Mouse (Mus musculus): ENCODE data around the gene Inpp5b. TPM values are rescaled to one million over a fixed set of nuclear protein-coding genes. Genes with fewer than 3 reads are reported as not detected.

Gene Inpp5b
- total and polyA plus RNA-seq, 2 experiments, result 15.3 to 25.7 TPM

DNA sequence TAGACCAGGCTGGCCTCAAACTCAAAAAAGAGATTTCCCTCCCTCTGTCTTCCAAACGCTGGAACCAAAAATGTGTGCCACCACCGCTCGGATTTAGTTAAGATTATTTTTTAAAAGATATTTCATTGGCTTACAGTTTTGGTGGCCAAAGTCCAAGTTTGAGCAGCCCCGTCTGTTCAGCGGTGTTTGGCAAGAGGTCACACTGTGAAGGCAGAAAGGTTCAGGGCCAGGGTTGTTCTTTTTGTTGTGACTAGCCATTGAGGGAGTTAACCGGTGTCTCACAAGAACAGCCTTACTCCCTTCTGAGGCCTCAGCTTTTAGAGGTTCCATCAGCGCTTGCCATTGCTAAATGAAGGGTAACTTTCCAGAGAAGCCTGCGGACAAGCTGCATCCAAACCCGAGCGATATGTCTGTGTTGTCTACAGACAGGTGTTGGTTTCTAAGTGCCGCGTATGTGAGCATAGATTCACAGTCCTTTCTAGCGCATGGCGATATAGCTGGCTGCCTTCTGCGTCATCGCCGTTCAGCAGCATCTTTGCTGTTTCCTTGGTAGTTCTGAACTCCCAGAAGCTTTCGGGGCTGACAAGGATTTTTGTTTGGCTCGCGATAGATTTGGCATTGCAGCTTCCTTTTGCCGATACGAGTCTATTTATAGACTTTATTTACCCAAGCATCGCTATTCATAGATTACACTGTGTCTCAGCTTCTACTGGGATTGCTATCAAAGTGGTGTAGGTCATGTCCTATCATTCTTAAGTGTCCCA is 24.3 kb downstream of the Inpp5b start:
- TF ChIP-seq POLR2A (IDR thresholded peaks at IDR 0.05; ENCODE audit: extremely low read depth, insufficient read depth, low read length) (no peak), CTCF (IDR thresholded peaks at IDR 0.05; ENCODE audit: low read depth, low read length) (no peak)
- Histone ChIP-seq H3K27me3 (ENCODE audit: control insufficient read depth, insufficient read depth, low read length) (no peaks in the 10 kb centered on the region), H3K4me1 (ENCODE audit: control insufficient read depth, insufficient read depth, low read length) (peaks cover 26% of the 10 kb centered on the region), H3K79me2 (ENCODE audit: control insufficient read depth, insufficient read depth, low read length) (peaks cover 66% of the 10 kb centered on the region), H3K4me3 (ENCODE audit: insufficient read depth, low read depth, low read length) (peak overlapping the region; percentile 2; the same call in 1 of the 2 replicates), H3K27ac (replicated peaks; ENCODE audit: insufficient read depth, low read depth, low read length) (peak overlapping the region; percentile 92), H3K9ac (ENCODE audit: low read depth, low read length) (peak overlapping the region; percentile 41), H3K36me3 (ENCODE audit: control insufficient read depth, insufficient read depth, low read length) (no peaks in the 10 kb centered on the region)
- DNase-seq (ENCODE audit: extremely low read depth, low read depth, low spot score), result peak; percentile 86
- 6% methylated on average over 23 of the region's 23 CpGs for WGBS

DNA sequence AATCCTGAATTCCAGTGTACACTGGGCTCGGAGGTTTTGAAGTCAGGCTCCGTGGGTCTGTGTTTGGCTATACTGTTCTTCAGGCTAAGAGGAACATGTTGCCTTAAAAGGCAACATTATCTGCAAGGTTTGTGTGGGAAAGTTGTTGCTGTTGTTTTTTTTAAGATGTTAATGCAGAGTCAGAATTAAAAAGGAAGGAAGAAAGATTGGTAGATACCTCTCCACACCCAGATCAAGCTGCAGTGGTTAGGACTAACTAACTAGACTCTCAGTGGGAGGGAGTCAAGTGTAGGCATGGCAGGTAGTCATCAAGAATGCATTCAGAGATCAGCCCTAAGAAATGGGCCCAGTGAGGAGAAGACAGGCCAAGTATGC is 24.9 kb downstream of the Inpp5b start:
- TF ChIP-seq CTCF (IDR thresholded peaks at IDR 0.05; ENCODE audit: low read depth, low read length) (no peak), POLR2A (IDR thresholded peaks at IDR 0.05; ENCODE audit: extremely low read depth, insufficient read depth, low read length) (no peak)
- 10% methylated on average over 2 of the region's 2 CpGs for WGBS
- Histone ChIP-seq H3K27me3 (ENCODE audit: control insufficient read depth, insufficient read depth, low read length) (no peaks in the 10 kb centered on the region), H3K27ac (replicated peaks; ENCODE audit: insufficient read depth, low read depth, low read length) (peak overlapping the region; percentile 92), H3K4me1 (ENCODE audit: control insufficient read depth, insufficient read depth, low read length) (peaks cover 23% of the 10 kb centered on the region), H3K4me3 (ENCODE audit: insufficient read depth, low read depth, low read length) (no peak overlapping the region), H3K9ac (ENCODE audit: low read depth, low read length) (no peak overlapping the region), H3K79me2 (ENCODE audit: control insufficient read depth, insufficient read depth, low read length) (peaks cover 64% of the 10 kb centered on the region), H3K36me3 (ENCODE audit: control insufficient read depth, insufficient read depth, low read length) (no peaks in the 10 kb centered on the region)
- no peak for DNase-seq (ENCODE audit: extremely low read depth, low read depth, low spot score)

DNA sequence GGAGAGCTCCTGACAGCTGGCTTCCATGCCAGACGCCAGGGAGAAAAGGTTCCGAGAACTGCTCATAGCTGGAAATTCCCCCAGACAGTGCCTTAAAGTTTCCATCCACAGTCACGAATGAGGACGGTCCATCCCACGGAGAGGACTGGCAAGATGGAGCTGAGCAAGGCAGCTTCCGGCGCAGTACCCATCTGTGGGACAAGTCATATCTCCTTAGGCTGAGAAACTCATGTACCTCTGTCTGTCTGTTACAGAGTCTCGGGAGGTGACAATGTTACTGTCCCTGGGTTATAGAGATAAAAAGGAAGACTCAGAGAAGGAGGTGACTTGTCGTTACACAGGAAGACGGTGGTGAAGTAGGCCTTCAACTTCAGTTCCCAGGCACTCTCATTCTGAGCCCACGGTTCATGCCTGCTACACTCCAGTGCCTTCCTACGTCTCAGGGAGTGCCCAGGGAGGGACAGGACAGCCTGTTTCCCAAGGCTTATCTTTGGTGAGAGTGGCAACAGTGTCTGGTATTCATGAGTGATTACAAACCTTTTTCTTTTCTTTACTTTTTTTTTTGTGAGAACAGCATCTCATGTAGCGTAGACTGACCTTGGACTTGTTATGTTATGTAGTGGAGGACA is 27.4 kb downstream of the Inpp5b start:
- DNase-seq (ENCODE audit: extremely low read depth, low read depth, low spot score), result no peak
- H3K4me1 ChIP-seq (ENCODE audit: control insufficient read depth, insufficient read depth, low read length), result peaks cover 26% of the 10 kb centered on the region
- H3K27me3 ChIP-seq (ENCODE audit: control insufficient read depth, insufficient read depth, low read length), result no peaks in the 10 kb centered on the region
- TF ChIP-seq POLR2A (IDR thresholded peaks at IDR 0.05; ENCODE audit: extremely low read depth, insufficient read depth, low read length) (no peak), CTCF (IDR thresholded peaks at IDR 0.05; ENCODE audit: low read depth, low read length) (no peak)
- H3K27ac ChIP-seq (replicated peaks; ENCODE audit: insufficient read depth, low read depth, low read length), result no peak overlapping the region
- 83% methylated on average over 13 of the region's 13 CpGs for WGBS
- H3K4me3 ChIP-seq (ENCODE audit: insufficient read depth, low read depth, low read length), result no peak overlapping the region
- H3K79me2 ChIP-seq (ENCODE audit: control insufficient read depth, insufficient read depth, low read length), result peaks cover 50% of the 10 kb centered on the region
- H3K9ac ChIP-seq (ENCODE audit: low read depth, low read length), result no peak overlapping the region; the same call in 1 of the 2 replicates
- no peaks in the 10 kb centered on the region for H3K36me3 ChIP-seq (ENCODE audit: control insufficient read depth, insufficient read depth, low read length)

DNA sequence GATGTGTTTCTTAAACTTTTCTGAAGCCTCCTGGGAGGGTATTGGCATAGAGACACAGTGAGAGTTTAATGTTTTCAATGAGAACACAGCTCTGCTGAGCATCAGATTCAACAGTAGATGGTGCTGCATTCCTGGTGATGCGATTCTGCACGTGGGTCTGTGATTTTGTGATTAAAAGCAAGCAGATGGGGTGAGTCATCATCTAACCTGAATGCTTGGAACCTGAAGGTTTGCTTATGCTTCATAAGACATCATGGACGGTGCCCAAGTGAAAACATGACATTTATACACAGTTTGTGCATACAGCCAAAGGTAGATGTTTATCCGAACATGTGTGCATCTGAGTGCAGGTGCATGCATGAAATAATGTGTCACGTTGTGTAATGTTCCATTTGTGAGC is 29.0 kb downstream of the Inpp5b start:
- TF ChIP-seq CTCF (IDR thresholded peaks at IDR 0.05; ENCODE audit: low read depth, low read length) (no peak), POLR2A (IDR thresholded peaks at IDR 0.05; ENCODE audit: extremely low read depth, insufficient read depth, low read length) (no peak)
- Histone ChIP-seq H3K9ac (ENCODE audit: low read depth, low read length) (no peak overlapping the region), H3K27me3 (ENCODE audit: control insufficient read depth, insufficient read depth, low read length) (no peaks in the 10 kb centered on the region), H3K4me3 (ENCODE audit: insufficient read depth, low read depth, low read length) (no peak overlapping the region), H3K36me3 (ENCODE audit: control insufficient read depth, insufficient read depth, low read length) (no peaks in the 10 kb centered on the region), H3K79me2 (ENCODE audit: control insufficient read depth, insufficient read depth, low read length) (peaks cover 50% of the 10 kb centered on the region), H3K27ac (replicated peaks; ENCODE audit: insufficient read depth, low read depth, low read length) (no peak overlapping the region), H3K4me1 (ENCODE audit: control insufficient read depth, insufficient read depth, low read length) (peaks cover 17% of the 10 kb centered on the region)
- 75% methylated on average over 5 of the region's 5 CpGs for WGBS
- DNase-seq (ENCODE audit: extremely low read depth, low read depth, low spot score), result no peak

DNA sequence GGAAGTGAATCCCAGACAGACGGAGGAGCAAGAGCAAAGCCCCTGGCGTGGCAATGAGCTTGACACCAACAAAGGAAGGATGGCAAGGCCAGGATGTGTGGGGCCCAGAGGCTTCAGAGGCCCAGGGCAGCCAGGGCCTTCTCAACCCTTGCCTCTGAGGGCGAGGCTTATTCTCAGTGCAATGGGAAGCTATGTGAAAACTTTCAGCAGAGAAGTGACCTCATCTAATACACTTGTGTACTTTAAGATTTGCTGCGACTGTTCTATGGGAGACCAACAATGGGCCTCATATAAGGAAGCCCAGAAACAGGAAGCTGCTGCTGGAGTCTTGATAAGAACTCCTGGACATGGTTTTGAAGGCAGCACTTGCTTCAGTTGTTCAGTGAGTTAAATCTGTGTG is 30.5 kb downstream of the Inpp5b start:
- Histone ChIP-seq H3K36me3 (ENCODE audit: control insufficient read depth, insufficient read depth, low read length) (peaks cover 4% of the 10 kb centered on the region), H3K4me1 (ENCODE audit: control insufficient read depth, insufficient read depth, low read length) (peaks cover 7% of the 10 kb centered on the region), H3K27me3 (ENCODE audit: control insufficient read depth, insufficient read depth, low read length) (no peaks in the 10 kb centered on the region), H3K9ac (ENCODE audit: low read depth, low read length) (no peak overlapping the region), H3K27ac (replicated peaks; ENCODE audit: insufficient read depth, low read depth, low read length) (peak overlapping the region; percentile 10), H3K4me3 (ENCODE audit: insufficient read depth, low read depth, low read length) (no peak overlapping the region), H3K79me2 (ENCODE audit: control insufficient read depth, insufficient read depth, low read length) (peaks cover 48% of the 10 kb centered on the region)
- WGBS, result 71% methylated on average over 4 of the region's 4 CpGs
- DNase-seq (ENCODE audit: extremely low read depth, low read depth, low spot score), result no peak
- no peak for TF ChIP-seq CTCF (IDR thresholded peaks at IDR 0.05; ENCODE audit: low read depth, low read length)
- TF ChIP-seq POLR2A (IDR thresholded peaks at IDR 0.05; ENCODE audit: extremely low read depth, insufficient read depth, low read length), result no peak

DNA sequence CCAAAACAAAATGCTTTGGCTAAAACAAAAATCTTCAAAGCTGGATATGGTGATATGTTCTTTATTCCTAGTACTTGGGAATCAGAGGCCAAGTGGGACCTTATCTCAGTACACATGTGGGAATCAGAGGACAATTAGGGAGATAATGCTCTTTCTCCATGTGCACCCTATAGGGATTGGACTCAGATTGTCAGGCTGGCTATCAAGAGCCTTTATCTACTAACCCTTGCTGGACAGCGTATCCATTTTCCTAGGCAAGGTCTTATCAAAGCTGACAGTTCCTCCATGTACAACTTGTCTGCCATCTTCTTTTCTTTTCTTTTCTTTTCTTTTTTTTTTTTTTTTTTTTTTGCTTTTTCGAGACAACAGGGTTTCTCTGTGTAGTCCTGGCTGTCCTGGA is 31.8 kb downstream of the Inpp5b start:
- no peaks in the 10 kb centered on the region for H3K27me3 ChIP-seq (ENCODE audit: control insufficient read depth, insufficient read depth, low read length)
- no peak overlapping the region for H3K27ac ChIP-seq (replicated peaks; ENCODE audit: insufficient read depth, low read depth, low read length)
- H3K36me3 ChIP-seq (ENCODE audit: control insufficient read depth, insufficient read depth, low read length), result peaks cover 12% of the 10 kb centered on the region
- H3K4me1 ChIP-seq (ENCODE audit: control insufficient read depth, insufficient read depth, low read length), result peaks cover 2% of the 10 kb centered on the region
- H3K9ac ChIP-seq (ENCODE audit: low read depth, low read length), result no peak overlapping the region
- no peak for DNase-seq (ENCODE audit: extremely low read depth, low read depth, low spot score)
- WGBS, result 54% methylated on average over 2 of the region's 2 CpGs
- TF ChIP-seq CTCF (IDR thresholded peaks at IDR 0.05; ENCODE audit: low read depth, low read length), result no peak
- no peak for TF ChIP-seq POLR2A (IDR thresholded peaks at IDR 0.05; ENCODE audit: extremely low read depth, insufficient read depth, low read length)
- peaks cover 45% of the 10 kb centered on the region for H3K79me2 ChIP-seq (ENCODE audit: control insufficient read depth, insufficient read depth, low read length)
- no peak overlapping the region for H3K4me3 ChIP-seq (ENCODE audit: insufficient read depth, low read depth, low read length)
